Mouse (Mus musculus): ENCODE measurements around the gene Chuk.

Chuk gene

GRCm38 (mm10) chr19:44107661-44108521 is 611 bp upstream of the Chuk start:
- DNase-seq, result no peak

GRCm38 (mm10) chr19:44104393-44104792 is 2.9 kb downstream of the Chuk start:
- DNase-seq, result no peak

GRCm38 (mm10) chr19:44103001-44103400 is 4.3 kb downstream of the Chuk start:
- DNase-seq, result no peak

GRCm38 (mm10) chr19:44100840-44101239 is 6.4 kb downstream of the Chuk start:
- DNase-seq, result no peak

- no peak for DNase-seq
Measured at GRCm38 (mm10) chr19:44086278-44086677, 21.0 kb downstream of the Chuk start.

GRCm38 (mm10) chr19:44080920-44081319 is 26.4 kb downstream of the Chuk start:
- DNase-seq, result no peak

- DNase-seq, result no peak
Measured at GRCm38 (mm10) chr19:44080023-44080422, 27.3 kb downstream of the Chuk start.

GRCm38 (mm10) chr19:44077024-44077423 is 30.3 kb downstream of the Chuk start:
- no peak for DNase-seq

- DNase-seq, result no peak
Measured at GRCm38 (mm10) chr19:44076457-44076856, 30.8 kb downstream of the Chuk start.

- DNase-seq, result no peak
Measured at GRCm38 (mm10) chr19:44074986-44075385, 32.3 kb downstream of the Chuk start.

GRCm38 (mm10) chr19:44071166-44071565 is 36.1 kb downstream of the Chuk start:
- no peak for DNase-seq

GRCm38 (mm10) chr19:44069914-44070232 is 37.4 kb downstream of the Chuk start:
- no peak for DNase-seq

GRCm38 (mm10) chr19:44069121-44069913 is 38.0 kb downstream of the Chuk start, which contains the start of gene Erlin1:
Gene Erlin1 (minus strand): TSS chr19:44069785.
- peak; percentile 80 to 91 for DNase-seq

GRCm38 (mm10) chr19:44068232-44068631 is 39.0 kb downstream of the Chuk start:
- no peak for DNase-seq

GRCm38 (mm10) chr19:44067323-44068049 is 39.8 kb downstream of the Chuk start:
- DNase-seq, result peak in 1 of 2 experiments; percentile 23

- no peak for DNase-seq
Measured at GRCm38 (mm10) chr19:44064734-44065133, 42.5 kb downstream of the Chuk start.

- DNase-seq, result no peak
Measured at GRCm38 (mm10) chr19:44063773-44064172, 43.5 kb downstream of the Chuk start.

- no peak for DNase-seq
Measured at GRCm38 (mm10) chr19:44060226-44060625, 47.1 kb downstream of the Chuk start.

- no peak for DNase-seq
Measured at GRCm38 (mm10) chr19:44055173-44055826, 52.0 kb downstream of the Chuk start.

GRCm38 (mm10) chr19:44050388-44050787 is 56.9 kb downstream of the Chuk start:
- DNase-seq, result no peak

- DNase-seq, result no peak
Measured at GRCm38 (mm10) chr19:44049282-44049681, 58.0 kb downstream of the Chuk start.

- no peak for DNase-seq
Measured at GRCm38 (mm10) chr19:44045847-44046246, 61.4 kb downstream of the Chuk start.

- DNase-seq, result no peak
Measured at GRCm38 (mm10) chr19:44042121-44042520, 65.2 kb downstream of the Chuk start.
